Mouse (Mus musculus) hindbrain, postnatal 0 days (tissue): Measurements from ENCODE around the gene Grin2c. TPM values are rescaled to one million over a fixed set of nuclear protein-coding genes. Genes with fewer than 3 reads are reported as not detected.
A peak's percentile ranks its signal among the peaks of the same experiment; 100 is the strongest.

Source experiments
- ATAC-seq: fragments of 200-750 bp; cut with Nextera tagmentation; 2 replicates; pipeline ENCODE4 v1.8.0; 2017; ENCODE audit warnings: mild to moderate bottlenecking, moderate TSS enrichment, moderate library complexity
- DNase-seq: peaks from one replicate; pipeline ENCODE4 v3.0.0-alpha.2; 2015; ENCODE audit warnings: low spot score
- H3K27ac ChIP-seq: fragments of 300-500 bp; sonication (generic); 2 replicates; pipeline ENCODE4 v1.5.1; 2014; ENCODE audit warnings: mild to moderate bottlenecking
- H3K27me3 ChIP-seq: fragments of 300-500 bp; sonication (generic); 2 replicates; pipeline ENCODE4 v1.6.1; 2014; ENCODE audit warnings: low read length, mixed read lengths; ENCODE audit not compliant: insufficient read depth
- H3K36me3 ChIP-seq: fragments of 300-500 bp; sonication (generic); 2 replicates; pipeline ENCODE4 v1.6.1; 2014; ENCODE audit warnings: low read length, mixed read lengths; ENCODE audit not compliant: insufficient read depth
- H3K4me1 ChIP-seq: fragments of 300-500 bp; sonication (generic); 2 replicates; pipeline ENCODE4 v1.6.1; 2014; ENCODE audit warnings: antibody characterized with exemption, low read length, mixed read lengths; ENCODE audit not compliant: insufficient read depth
- H3K4me2 ChIP-seq: fragments of 300-500 bp; sonication (generic); 2 replicates; pipeline ENCODE4 v1.6.1; 2014; ENCODE audit warnings: low read depth, mild to moderate bottlenecking, low read length, moderate library complexity, mixed read lengths
- H3K4me3 ChIP-seq: fragments of 300-500 bp; sonication (generic); 2 replicates; pipeline ENCODE4 v1.5.1; 2014; ENCODE audit warnings: low read length
- H3K9ac ChIP-seq: fragments of 300-500 bp; sonication (generic); replicated peaks from 2 replicates; pipeline ENCODE4 v1.6.1; 2014; ENCODE audit warnings: mild to moderate bottlenecking, low read length, moderate library complexity, mixed read lengths
- H3K9me3 ChIP-seq: fragments of 300-500 bp; sonication (generic); 2 replicates; pipeline ENCODE4 v1.6.1; 2016; ENCODE audit warnings: low read length, mixed read lengths
- CTCF ChIP-seq: IDR thresholded peaks from 2 replicates; pipeline ENCODE4 v1.5.1; 2016; ENCODE audit warnings: antibody characterized with exemption, control low read depth, low read depth
- WGBS: fragments of 180-500 bp; shearing (Covaris S2); extraction: QIAGEN DNeasy Blood & Tissue Kit; methylation state at CpG from one replicate; pipeline ENCODE4 v1.1.7; 2014; 5-methylcytosine and 5-hydroxymethylcytosine counted together
- polyA plus RNA-seq: library from polyadenylated mRNA; unstranded; fragments of >200 nt; fragmentation: Nextera tagmentation; extraction: Ambion mirVana; gene quantifications from 2 replicates; pipeline ENCODE4 v1.2.1, GENCODE M21; 2015
- total RNA-seq: library from RNA; depleted of rRNA; stranded (reverse); fragments of >200 nt; gene quantifications from 2 replicates; pipeline ENCODE4 v1.2.3, GENCODE M21; 2014

Grin2c gene
- total and polyA plus RNA-seq, 2 experiments from 2014 or later, result 1.0 to 7.1 TPM

GRCm38 (mm10) chr11:115298160-115298559, 31.1 kb upstream of the Grin2c start:
- DNase-seq (no peak), ATAC-seq (no peak)
- Histone ChIP-seq H3K4me1 (no peaks in the 10 kb centered on the region), H3K36me3 (no peaks in the 10 kb centered on the region), H3K4me2 (peak overlapping the region; percentile 84), H3K27me3 (no peaks in the 10 kb centered on the region), H3K4me3 (no peak overlapping the region), H3K9ac (no peak overlapping the region), H3K27ac (no peak overlapping the region), H3K9me3 (no peaks in the 10 kb centered on the region)
- TF ChIP-seq CTCF, result no peak
- 59% methylated on average over 8 of the region's 8 CpGs for WGBS

GRCm38 (mm10) chr11:115297214-115297826, 30.3 kb upstream of the Grin2c start, which contains the start of gene Fads6:
Gene Fads6 (minus strand): TSS chr11:115297663.
- TF ChIP-seq CTCF, result peak; percentile 75
- 1% methylated on average over 41 of the region's 44 CpGs for WGBS

GRCm38 (mm10) chr11:115296471-115297210, 29.6 kb upstream of the Grin2c start:
- Histone ChIP-seq H3K27ac (peak overlapping the region; percentile 59; the same call in 1 of the 2 replicates), H3K9ac (peak overlapping the region; percentile 59), H3K36me3 (no peaks in the 10 kb centered on the region), H3K9me3 (no peaks in the 10 kb centered on the region), H3K4me1 (no peaks in the 10 kb centered on the region), H3K4me2 (peak overlapping the region; percentile 84), H3K4me3 (peak overlapping the region; percentile 50), H3K27me3 (no peaks in the 10 kb centered on the region)
- peak; percentile 44; the same call in 1 of the 2 replicates for ATAC-seq
- no peak for DNase-seq
- TF ChIP-seq CTCF, result no peak
- WGBS, result 48% methylated on average over 21 of the region's 21 CpGs

More at GRCm38 (mm10) chr11:115297214-115297826, 30.3 kb upstream of the Grin2c start, which contains the start of gene Fads6:
- Histone ChIP-seq H3K36me3 (no peaks in the 10 kb centered on the region), H3K4me2 (peak within 1 kb of the TSS; percentile 84), H3K9ac (peak within 1 kb of the TSS; percentile 59), H3K4me3 (peak within 1 kb of the TSS; percentile 50), H3K27ac (peak within 1 kb of the TSS; percentile 59), H3K9me3 (no peaks in the 10 kb centered on the region), H3K4me1 (no peaks in the 10 kb centered on the region), H3K27me3 (no peaks in the 10 kb centered on the region)
- DNase-seq, result peak; percentile 78
- peak; percentile 86 for ATAC-seq

DNA sequence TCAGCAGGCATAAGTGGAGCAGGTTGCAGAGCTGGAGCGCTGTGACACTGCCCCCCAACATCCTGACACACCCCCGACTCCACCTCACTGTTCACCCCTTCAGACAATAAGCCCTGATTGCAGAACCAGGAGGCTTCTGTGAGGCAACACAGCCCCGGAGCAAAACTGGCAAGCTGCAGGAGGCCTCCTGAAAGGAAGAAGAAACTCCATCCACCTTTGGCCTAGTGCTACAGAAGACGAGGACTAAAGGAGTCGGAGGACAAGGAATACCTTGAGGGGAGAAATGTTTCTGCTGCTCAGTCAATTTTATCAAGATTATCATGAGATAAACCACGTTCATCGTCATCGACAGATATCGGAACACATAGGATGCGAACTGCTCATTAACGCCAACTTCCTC, 28.9 kb upstream of the Grin2c start:
- H3K9ac ChIP-seq, result no peak overlapping the region
- H3K36me3 ChIP-seq, result no peaks in the 10 kb centered on the region
- H3K4me1 ChIP-seq, result no peaks in the 10 kb centered on the region
- H3K4me2 ChIP-seq, result no peak overlapping the region
- no peaks in the 10 kb centered on the region for H3K9me3 ChIP-seq
- H3K27me3 ChIP-seq, result no peaks in the 10 kb centered on the region
- no peak overlapping the region for H3K4me3 ChIP-seq
- TF ChIP-seq CTCF, result no peak
- no peak for DNase-seq
- no peak for ATAC-seq
- 90% methylated on average over 11 of the region's 11 CpGs for WGBS
- H3K27ac ChIP-seq, result no peak overlapping the region

GRCm38 (mm10) chr11:115292631-115293375, 25.8 kb upstream of the Grin2c start:
- no peaks in the 10 kb centered on the region for H3K27me3 ChIP-seq
- no peaks in the 10 kb centered on the region for H3K4me1 ChIP-seq
- H3K27ac ChIP-seq, result no peak overlapping the region
- TF ChIP-seq CTCF, result no peak
- H3K9me3 ChIP-seq, result no peaks in the 10 kb centered on the region
- H3K4me2 ChIP-seq, result no peak overlapping the region
- DNase-seq (no peak), ATAC-seq (no peak)
- 73% methylated on average over 14 of the region's 14 CpGs for WGBS
- no peak overlapping the region for H3K4me3 ChIP-seq
- no peaks in the 10 kb centered on the region for H3K36me3 ChIP-seq
- no peak overlapping the region for H3K9ac ChIP-seq

DNA sequence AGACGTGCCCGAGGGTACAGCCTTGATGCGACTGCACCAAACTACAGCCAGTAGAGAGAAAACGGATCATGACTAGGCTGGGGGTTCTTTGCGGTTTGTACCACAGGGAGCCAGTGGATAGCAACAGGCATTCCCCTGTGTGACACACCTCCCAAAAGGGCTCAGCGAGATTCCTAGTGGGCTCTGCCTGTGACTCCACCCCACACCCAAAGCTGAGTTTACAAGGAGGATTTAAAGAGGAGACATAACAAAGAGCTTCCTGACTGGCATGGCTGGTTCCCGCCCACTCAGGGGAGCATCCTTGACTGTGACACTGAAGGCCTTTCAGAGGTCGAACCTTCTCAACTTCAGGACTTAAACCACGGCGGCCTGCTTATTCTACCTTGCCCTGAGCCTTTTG, 24.5 kb upstream of the Grin2c start:
- Histone ChIP-seq H3K27ac (no peak overlapping the region), H3K36me3 (no peaks in the 10 kb centered on the region), H3K4me2 (no peak overlapping the region), H3K27me3 (no peaks in the 10 kb centered on the region), H3K4me3 (no peak overlapping the region), H3K9me3 (no peaks in the 10 kb centered on the region), H3K4me1 (no peaks in the 10 kb centered on the region), H3K9ac (no peak overlapping the region)
- ATAC-seq, result no peak
- 79% methylated on average over 10 of the region's 10 CpGs for WGBS
- DNase-seq, result no peak
- no peak for TF ChIP-seq CTCF
